Mouse (Mus musculus) embryonic facial prominence, embryonic 14.5 days (tissue): ENCODE measurements around the gene Slc38a3. TPM values are rescaled to one million over a fixed set of nuclear protein-coding genes. Genes with fewer than 3 reads are reported as not detected.
A peak's percentile ranks its signal among the peaks of the same experiment; 100 is the strongest.

Source experiments
- ATAC-seq: fragments of 200-750 bp; cut with Nextera tagmentation; 2 replicates; pipeline ENCODE4 v1.8.0; 2017; ENCODE audit warnings: low read depth, moderate number of reproducible peaks, moderate TSS enrichment
- DNase-seq: peaks from one replicate; pipeline ENCODE4 v3.0.0-alpha.2; 2015; ENCODE audit warnings: low spot score
- H3K27ac ChIP-seq: fragments of 300-500 bp; sonication (generic); replicated peaks from 2 replicates; pipeline ENCODE4 v1.5.1; 2014; ENCODE audit warnings: low read depth, mild to moderate bottlenecking, low read length, moderate library complexity
- H3K27me3 ChIP-seq: fragments of 300-500 bp; sonication (generic); replicated peaks from 2 replicates; pipeline ENCODE4 v1.6.1; 2014; ENCODE audit warnings: low read length; ENCODE audit not compliant: control insufficient read depth, insufficient read depth
- H3K36me3 ChIP-seq: fragments of 300-500 bp; sonication (generic); 2 replicates; pipeline ENCODE4 v1.6.1; 2014; ENCODE audit warnings: low read length, mixed read lengths; ENCODE audit not compliant: control insufficient read depth, insufficient read depth
- H3K4me1 ChIP-seq: fragments of 300-500 bp; sonication (generic); 2 replicates; pipeline ENCODE4 v1.6.1; 2014; ENCODE audit warnings: antibody characterized with exemption, low read length; ENCODE audit not compliant: control insufficient read depth, insufficient read depth
- H3K4me2 ChIP-seq: fragments of 300-500 bp; sonication (generic); 2 replicates; pipeline ENCODE4 v1.6.1; 2014; ENCODE audit warnings: low read depth, mild to moderate bottlenecking, low read length, moderate library complexity, mixed read lengths
- H3K4me3 ChIP-seq: fragments of 300-500 bp; sonication (generic); 2 replicates; pipeline ENCODE4 v1.5.1; 2014; ENCODE audit warnings: low read depth, mild to moderate bottlenecking, low read length
- H3K9ac ChIP-seq: fragments of 300-500 bp; sonication (generic); 2 replicates; pipeline ENCODE4 v1.6.1; 2014; ENCODE audit warnings: low read depth, mild to moderate bottlenecking, low read length, moderate library complexity, mixed read lengths
- H3K9me3 ChIP-seq: fragments of 300-500 bp; sonication (generic); 2 replicates; pipeline ENCODE4 v1.6.1; 2016; ENCODE audit warnings: low read length; ENCODE audit not compliant: control insufficient read depth
- whole genome bisulfite sequencing: fragments of 180-500 bp; shearing (Covaris S2); extraction: QIAGEN DNeasy Blood & Tissue Kit; methylation state at CpG from one replicate; pipeline ENCODE4 v1.1.7; 2014; 5-methylcytosine and 5-hydroxymethylcytosine counted together
- polyA plus RNA-seq: library from polyadenylated mRNA; unstranded; fragments of >200 nt; fragmentation: Nextera tagmentation; extraction: Ambion mirVana; gene quantifications from 2 replicates; pipeline ENCODE4 v1.2.1, GENCODE M21; 2014

The Slc38a3 gene
- polyA plus RNA-seq, 1 experiment from 2014 or later: 7.0 TPM

DNA sequence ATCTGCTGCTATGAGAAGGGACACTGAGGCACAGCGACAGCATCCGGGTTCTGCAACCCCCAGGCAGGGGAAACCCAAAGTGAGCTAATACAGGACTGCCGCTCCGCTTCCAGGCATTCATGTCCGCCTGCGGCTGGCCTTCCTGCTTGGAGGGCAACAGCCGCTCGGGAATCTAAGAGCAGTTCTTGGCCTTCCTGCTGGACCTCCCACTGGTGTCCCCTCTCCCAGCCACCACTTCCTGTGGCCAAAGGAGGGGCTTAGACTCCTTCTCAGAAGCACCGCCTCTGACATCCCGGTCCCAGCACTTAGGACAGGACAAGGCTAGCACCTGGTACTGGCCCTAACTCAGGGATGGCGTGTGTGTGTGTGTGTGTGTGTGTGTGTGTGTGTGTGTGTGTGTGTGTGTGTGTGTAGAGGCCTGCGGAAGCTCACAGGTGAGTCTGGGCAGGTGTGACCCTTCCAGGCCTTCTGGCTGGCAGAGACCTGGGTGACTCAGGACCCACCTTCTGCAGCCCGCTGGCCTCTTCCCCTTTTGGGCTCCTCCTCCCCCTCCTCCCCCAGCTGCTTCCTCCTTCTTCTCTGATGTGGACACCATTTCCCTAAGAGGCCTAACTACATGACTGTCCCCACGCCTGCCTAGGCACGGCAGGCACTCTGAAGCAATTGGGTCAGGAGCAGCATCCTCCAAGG lies 40.5 kb downstream of the Slc38a3 start:
- peaks cover 24% of the 10 kb centered on the region; the same call in 1 of the 2 replicates for H3K36me3 ChIP-seq
- H3K27ac ChIP-seq: peak overlapping the region; percentile 87; the same call in 1 of the 2 replicates
- no peaks in the 10 kb centered on the region for H3K27me3 ChIP-seq
- H3K9ac ChIP-seq: peak overlapping the region; percentile 22; the same call in 1 of the 2 replicates
- DNase-seq: no peak
- no peak for ATAC-seq
- H3K4me3 ChIP-seq: no peak overlapping the region
- 55% methylated on average over 11 of the region's 15 CpGs for WGBS
- H3K4me2 ChIP-seq: peak overlapping the region; percentile 43
- peaks cover 60% of the 10 kb centered on the region for H3K4me1 ChIP-seq
- H3K9me3 ChIP-seq: no peaks in the 10 kb centered on the region

DNA sequence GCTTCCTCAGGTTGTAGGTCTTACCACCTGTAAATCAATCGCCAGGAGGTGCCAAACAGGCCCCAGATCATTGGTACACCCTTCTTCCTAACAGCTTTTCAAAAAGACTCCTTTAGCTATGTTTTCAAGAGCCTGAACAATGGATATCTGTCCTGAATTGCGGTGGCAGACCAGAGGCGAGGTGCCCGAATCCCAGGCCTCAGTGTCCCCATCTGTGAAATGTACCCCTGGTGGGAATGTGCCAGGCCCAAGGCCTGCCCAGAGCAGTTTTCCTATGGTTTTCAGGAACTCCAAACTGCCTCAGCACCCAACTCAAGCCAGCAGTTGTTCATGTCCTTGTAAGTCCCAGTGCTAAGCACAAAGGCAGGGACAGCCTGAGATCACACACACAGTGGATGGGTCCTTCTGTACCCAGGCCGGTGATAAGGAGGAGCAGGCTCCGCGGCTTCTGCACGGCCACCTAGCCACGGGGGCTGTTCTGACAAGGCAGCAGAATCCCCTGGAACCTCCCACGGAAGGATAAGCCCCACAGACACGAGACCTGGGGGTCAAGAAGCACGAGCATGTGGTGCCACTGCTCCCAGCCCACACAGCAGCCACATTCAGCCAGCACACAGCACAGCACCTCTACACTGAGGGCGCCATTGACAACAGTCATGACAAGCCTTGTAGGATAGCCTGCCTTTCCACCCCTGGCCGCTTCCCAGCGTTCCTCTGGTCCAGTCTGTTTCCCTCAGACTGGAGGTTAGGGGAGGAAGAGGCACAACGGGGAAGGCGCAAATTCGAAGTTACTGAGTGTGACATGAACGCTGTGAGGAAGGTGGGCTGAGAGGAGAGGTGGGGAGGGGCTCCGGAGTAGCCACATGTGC lies 41.7 kb downstream of the Slc38a3 start:
- Histone ChIP-seq H3K27me3 (no peaks in the 10 kb centered on the region), H3K4me2 (peak overlapping the region; percentile 43), H3K9me3 (no peaks in the 10 kb centered on the region), H3K9ac (peak overlapping the region; percentile 40), H3K4me3 (no peak overlapping the region), H3K4me1 (peaks cover 56% of the 10 kb centered on the region), H3K27ac (peak overlapping the region; percentile 87), H3K36me3 (peaks cover 28% of the 10 kb centered on the region; the same call in 1 of the 2 replicates)
- DNase-seq (no peak), ATAC-seq (no peak)
- whole genome bisulfite sequencing: 35% methylated on average over 20 of the region's 20 CpGs

- Histone ChIP-seq H3K36me3 (peaks cover 35% of the 10 kb centered on the region; the same call in 1 of the 2 replicates), H3K27me3 (no peaks in the 10 kb centered on the region), H3K4me2 (peak overlapping the region; percentile 43), H3K9ac (peak overlapping the region; percentile 40), H3K4me1 (peaks cover 48% of the 10 kb centered on the region), H3K4me3 (peak overlapping the region; percentile 11; the same call in 1 of the 2 replicates), H3K27ac (peak overlapping the region; percentile 87), H3K9me3 (no peaks in the 10 kb centered on the region)
- WGBS: 0% methylated on average over 1 of the region's 2 CpGs
- ATAC-seq: peak; percentile 80
- peak; percentile 96 for DNase-seq
These were observed 42.5 kb downstream of the Slc38a3 start for GRCm38 (mm10) chr9:107626844-107627277.

DNA sequence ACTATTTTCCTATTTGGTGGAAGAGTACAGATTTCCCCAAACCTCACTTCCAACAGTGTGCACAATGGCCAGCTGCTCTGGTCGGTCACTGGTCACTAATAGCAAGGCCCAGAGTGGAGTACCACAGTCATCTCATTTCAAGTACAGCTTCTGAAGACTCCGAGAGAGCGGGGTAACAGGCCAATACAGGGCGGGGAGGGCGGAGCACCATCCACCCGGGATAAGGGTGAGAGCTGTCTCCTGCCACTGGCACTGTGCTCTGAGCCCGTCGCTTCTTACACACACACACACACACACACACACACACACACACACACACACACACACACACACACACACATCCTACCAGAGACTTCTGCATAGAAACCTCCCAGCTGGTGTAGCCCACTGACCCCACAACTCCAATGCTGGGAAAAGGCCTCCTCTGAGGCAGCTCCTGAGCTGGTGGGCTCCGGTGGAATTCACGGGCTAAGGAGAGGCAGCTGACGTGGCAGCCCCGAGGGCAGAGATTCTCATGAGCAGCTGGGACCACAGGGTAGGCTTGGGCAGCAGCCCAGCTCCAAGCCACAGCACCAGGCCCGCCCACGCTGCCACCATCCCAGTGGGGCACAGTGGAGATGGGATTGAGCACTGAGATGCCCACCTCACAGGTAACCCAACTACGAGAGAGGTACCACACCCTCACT lies 43.0 kb downstream of the Slc38a3 start:
- Histone ChIP-seq H3K9me3 (no peaks in the 10 kb centered on the region), H3K9ac (peak overlapping the region; percentile 38; the same call in 1 of the 2 replicates), H3K4me3 (peak overlapping the region; percentile 11; the same call in 1 of the 2 replicates), H3K4me2 (peak overlapping the region; percentile 43), H3K27ac (peak overlapping the region; percentile 87), H3K27me3 (no peaks in the 10 kb centered on the region), H3K4me1 (peaks cover 45% of the 10 kb centered on the region), H3K36me3 (peaks cover 35% of the 10 kb centered on the region; the same call in 1 of the 2 replicates)
- DNase-seq (peak; percentile 85), ATAC-seq (peak; percentile 48)
- 45% methylated on average over 9 of the region's 15 CpGs for WGBS

- Histone ChIP-seq H3K4me1 (peaks cover 39% of the 10 kb centered on the region), H3K27me3 (no peaks in the 10 kb centered on the region), H3K36me3 (peaks cover 32% of the 10 kb centered on the region; the same call in 1 of the 2 replicates), H3K27ac (peak overlapping the region; percentile 87; the same call in 1 of the 2 replicates), H3K4me3 (no peak overlapping the region), H3K9me3 (no peaks in the 10 kb centered on the region), H3K9ac (no peak overlapping the region), H3K4me2 (no peak overlapping the region)
- no peak for DNase-seq
- 88% methylated on average over 12 of the region's 12 CpGs for WGBS
- no peak for ATAC-seq
These were observed 43.8 kb downstream of the Slc38a3 start for GRCm38 (mm10) chr9:107625351-107626128.

DNA sequence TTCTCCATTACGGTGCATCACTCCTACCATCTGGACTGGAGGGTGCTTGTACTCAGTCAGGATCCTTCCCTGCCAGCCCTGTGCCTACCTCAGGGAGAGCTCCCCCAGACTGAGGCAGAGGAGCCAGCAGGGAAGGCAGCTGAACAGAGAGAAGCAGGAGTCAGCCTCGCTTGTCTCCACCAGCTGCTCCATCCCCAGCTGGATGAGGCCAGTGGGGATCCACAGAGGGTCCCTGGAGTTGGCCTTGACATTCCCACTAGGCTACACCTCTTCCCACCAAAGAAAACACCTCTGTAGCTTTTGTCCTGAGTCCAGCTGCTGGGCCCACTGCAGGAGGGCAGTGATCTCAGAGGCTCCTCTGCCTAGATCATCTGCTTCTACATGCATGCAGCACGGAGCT lies 44.4 kb downstream of the Slc38a3 start:
- Histone ChIP-seq H3K4me2 (no peak overlapping the region), H3K9ac (no peak overlapping the region), H3K4me1 (peaks cover 33% of the 10 kb centered on the region), H3K27me3 (no peaks in the 10 kb centered on the region), H3K4me3 (no peak overlapping the region), H3K36me3 (peaks cover 38% of the 10 kb centered on the region), H3K9me3 (no peaks in the 10 kb centered on the region), H3K27ac (peak overlapping the region; percentile 10; the same call in 1 of the 2 replicates)
- WGBS: 81% methylated on average over 3 of the region's 3 CpGs
- ATAC-seq (no peak), DNase-seq (no peak)

DNA sequence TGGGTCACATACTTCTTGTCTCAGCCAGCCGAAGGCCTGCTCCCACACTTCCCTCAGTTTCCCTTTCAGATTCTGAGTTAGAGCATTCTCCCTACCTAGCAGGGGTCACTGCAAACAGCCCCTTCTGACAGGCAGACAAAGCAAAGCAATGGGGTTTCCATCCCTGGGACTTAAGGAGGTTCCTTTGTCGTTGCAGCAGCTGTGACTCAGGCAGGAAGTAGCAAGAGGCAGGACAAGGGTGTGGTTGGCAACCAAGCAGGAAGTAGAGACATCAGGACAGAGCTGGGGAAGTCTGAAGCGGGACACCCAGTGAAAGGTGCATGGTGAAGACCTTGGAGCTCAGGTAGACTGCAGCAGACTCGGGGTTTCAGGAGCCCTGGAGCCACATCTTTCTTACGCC lies 44.8 kb downstream of the Slc38a3 start:
- H3K4me2 ChIP-seq: no peak overlapping the region
- 72% methylated on average over 5 of the region's 5 CpGs for WGBS
- no peaks in the 10 kb centered on the region for H3K27me3 ChIP-seq
- DNase-seq: no peak
- no peak overlapping the region for H3K9ac ChIP-seq
- no peak for ATAC-seq
- H3K36me3 ChIP-seq: peaks cover 42% of the 10 kb centered on the region
- H3K27ac ChIP-seq: 0 out of 2 replicates have a peak overlapping the region, but pooled peaks have one; percentile 10
- H3K9me3 ChIP-seq: no peaks in the 10 kb centered on the region
- H3K4me3 ChIP-seq: no peak overlapping the region
- H3K4me1 ChIP-seq: peaks cover 29% of the 10 kb centered on the region
